Mouse (Mus musculus): ENCODE data around the gene Arl14.
"Not testable (repeated sequence)": the region's sequence is repeated elsewhere in the genome, so short reads cannot be mapped to it uniquely, and the experiment has no call there.

Arl14 gene

GRCm38 (mm10) chr3:69214566-69214965 is 7.7 kb upstream of the Arl14 start:
- no peak for DNase-seq

GRCm38 (mm10) chr3:69222502-69222900 is 282 bp downstream of the Arl14 start:
- no peak for DNase-seq

GRCm38 (mm10) chr3:69222987-69223386 is 768 bp downstream of the Arl14 start:
- no peak for DNase-seq

- DNase-seq: no peak
Measured at GRCm38 (mm10) chr3:69223666-69224065, 1.4 kb downstream of the Arl14 start.

- no peak for DNase-seq
Measured at GRCm38 (mm10) chr3:69225019-69225418, 2.8 kb downstream of the Arl14 start.

- no peak for DNase-seq
Measured at GRCm38 (mm10) chr3:69226496-69226895, 4.3 kb downstream of the Arl14 start.

GRCm38 (mm10) chr3:69228002-69228401 is 5.8 kb downstream of the Arl14 start:
- no peak for DNase-seq

GRCm38 (mm10) chr3:69231522-69232138 is 9.4 kb downstream of the Arl14 start:
- no peak for DNase-seq

- not testable (repeated sequence) for DNase-seq
Measured at GRCm38 (mm10) chr3:69233552-69234189, 11.5 kb downstream of the Arl14 start.

- DNase-seq: no peak
Measured at GRCm38 (mm10) chr3:69234525-69234924, 12.3 kb downstream of the Arl14 start.

- DNase-seq: no peak
Measured at GRCm38 (mm10) chr3:69235806-69236205, 13.6 kb downstream of the Arl14 start.

GRCm38 (mm10) chr3:69236491-69236890 is 14.3 kb downstream of the Arl14 start:
- DNase-seq: no peak

GRCm38 (mm10) chr3:69238141-69238851 is 16.1 kb downstream of the Arl14 start:
- DNase-seq: peak in 1 of 2 experiments; percentile 58

GRCm38 (mm10) chr3:69239246-69239645 is 17.0 kb downstream of the Arl14 start:
- no peak for DNase-seq

- DNase-seq: no peak
Measured at GRCm38 (mm10) chr3:69241020-69241419, 18.8 kb downstream of the Arl14 start.

GRCm38 (mm10) chr3:69253096-69253866 is 31.1 kb downstream of the Arl14 start:
- DNase-seq: no peak

- no peak for DNase-seq
Measured at GRCm38 (mm10) chr3:69254676-69255075, 32.5 kb downstream of the Arl14 start.

GRCm38 (mm10) chr3:69257049-69257699 is 35.0 kb downstream of the Arl14 start:
- DNase-seq: peak in 1 of 2 experiments; percentile 54

GRCm38 (mm10) chr3:69263010-69263643 is 40.9 kb downstream of the Arl14 start:
- DNase-seq: no peak

- not testable (repeated sequence) for DNase-seq
Measured at GRCm38 (mm10) chr3:69264299-69264698, 42.1 kb downstream of the Arl14 start.

GRCm38 (mm10) chr3:69271812-69272211 is 49.6 kb downstream of the Arl14 start:
- peak in 1 of 2 experiments; percentile 46 for DNase-seq

Measured in lung, postnatal 4 days (tissue).